9 mouse cellular contexts compared by ENCODE assay signal in genomic region chr2:84019519-84020305, GRCm38 (mm10). TPM values are rescaled to one million over a fixed set of nuclear protein-coding genes. Genes with fewer than 3 reads are reported as not detected.
DNase-seq lines count a peak whose midpoint lies in the region; ATAC-seq lines count a peak whose summit lies in the region.
"Had no signal": no experiment of that assay in that cellular context is flagged by ENCODE, and none has a peak within 500 bp of the region (broad histone marks: within the 10 kb centered on the region; RNA-seq: fewer than 3 reads in every experiment).

No protein-coding gene starts in this region.

- H3K27ac ChIP-seq in liver, embryonic 13.5 days: peak overlapping the region; percentile 56

- peak; percentile 90 to 93 for ATAC-seq in hematopoietic stem cell, adult 5-6 weeks (replicated peaks in 1 of 2; ENCODE audit: insufficient read depth in 1 of 2, low FRiP score in 2 of 2, low TSS enrichment in 1 of 2, low read depth in 1 of 2, poor library complexity in 2 of 2, severe bottlenecking in 2 of 2)
- peak; percentile 81 for ATAC-seq in liver, embryonic 13.5 days (ENCODE audit: low read depth)
- ATAC-seq in erythroblast, adult 5-6 weeks (replicated peaks; ENCODE audit: low FRiP score, poor library complexity, severe bottlenecking): no peak

- H3K27me3 ChIP-seq in liver, embryonic 13.5 days: no peaks in the 10 kb centered on the region
- H3K27me3 ChIP-seq in splenic B cell, adult 2 months (ENCODE audit: control insufficient read depth, insufficient read depth, low read length, poor library complexity, severe bottlenecking): no peaks in the 10 kb centered on the region

- no peaks in the 10 kb centered on the region for H3K36me3 ChIP-seq in liver, embryonic 13.5 days
- H3K36me3 ChIP-seq in splenic B cell, adult 2 months (ENCODE audit: control insufficient read depth, insufficient read depth, low read length, poor library complexity, severe bottlenecking): no peaks in the 10 kb centered on the region

- H3K9me3 ChIP-seq in liver, embryonic 13.5 days (replicated peaks): no peaks in the 10 kb centered on the region

- no peak overlapping the region for H3K4me3 ChIP-seq in liver, embryonic 13.5 days (replicated peaks)

- no peak overlapping the region for H3K9ac ChIP-seq in liver, embryonic 13.5 days

- no peak overlapping the region for H3K4me2 ChIP-seq in liver, embryonic 13.5 days

- intact Hi-C loops in left cerebral cortex, postnatal 25 days (cut with DNase I): no loop called here

- peak; percentile 31 for DNase-seq in adrenal gland, adult 8-10 months
- DNase-seq in adrenal gland, adult 18-20 months (ENCODE audit: low spot score in 2 of 2): no peak
- DNase-seq in liver, embryonic 13.5 days: peak; percentile 11
- peak; percentile 8 for DNase-seq in splenic B cell, adult 2 months (ENCODE audit: low read depth, low spot score)
- no peak for DNase-seq in left cerebral cortex, postnatal 25 days (ENCODE audit: low spot score in 2 of 2)
- DNase-seq in left cerebral cortex, adult 11 months (ENCODE audit: low spot score): no peak
- DNase-seq: gastrocnemius, postnatal 14 days had no signal

- 21% methylated on average over 8 of the region's 8 CpGs for WGBS in liver, embryonic 13.5 days (ENCODE audit: insufficient replicate concordance)

- peaks cover 23% of the 10 kb centered on the region for H3K4me1 ChIP-seq in liver, embryonic 13.5 days (replicated peaks)

RNA-seq across cellular contexts. Expression of gene Gm13691, which starts 29.4 kb away (rescaled TPM):
- 1 to 10 TPM; 1.4 to 2.5 (median 1.7) TPM for total RNA-seq in adrenal gland, adult 8-10 months (2022)
- 1 to 10 TPM; 1.3 to 1.4 TPM for total RNA-seq in adrenal gland, adult 18-20 months (2021)
- total RNA-seq in hematopoietic stem cell, adult 5-6 weeks (2017): not detected in 2 replicates
- not detected in 2 replicates for polyA plus RNA-seq in liver, embryonic 13.5 days (2015; fragmentation: Nextera tagmentation; extraction: Ambion mirVana)
- 1 to 10 TPM; 1.4 to 1.6 TPM for total RNA-seq in left cerebral cortex, postnatal 25 days (2021)
- not detected in 2 replicates for total RNA-seq in erythroblast, adult 5-6 weeks (2015; ENCODE audit: low replicate concordance)
- 0.14 TPM in 1 of 2 replicates, not detected in the other for total RNA-seq in erythroblast, adult 5-6 weeks (2017; ENCODE audit: low replicate concordance)

RNA-seq across cellular contexts. Expression of gene Gm13697, which starts 35.2 kb away (rescaled TPM):
- 1 to 10 TPM; 1.4 to 2.5 (median 1.7) TPM for total RNA-seq in adrenal gland, adult 8-10 months (2022)
- total RNA-seq in adrenal gland, adult 18-20 months (2021): 1 to 10 TPM; 1.3 to 1.4 TPM
- total RNA-seq in hematopoietic stem cell, adult 5-6 weeks (2017): not detected in 2 replicates
- not detected in 2 replicates for polyA plus RNA-seq in liver, embryonic 13.5 days (2015; fragmentation: Nextera tagmentation; extraction: Ambion mirVana)
- 1 to 10 TPM; 1.4 to 1.6 TPM for total RNA-seq in left cerebral cortex, postnatal 25 days (2021)
- total RNA-seq in erythroblast, adult 5-6 weeks (2015; ENCODE audit: low replicate concordance): not detected in 2 replicates
- 0.42 TPM in 1 of 2 replicates, not detected in the other for total RNA-seq in erythroblast, adult 5-6 weeks (2017; ENCODE audit: low replicate concordance)

RNA-seq across cellular contexts. Expression of gene Gm13694, which starts 41.0 kb away (rescaled TPM):
- total RNA-seq in adrenal gland, adult 8-10 months (2022): 1 to 10 TPM; 1.4 to 2.5 (median 1.7) TPM
- 1 to 10 TPM; 1.3 to 1.4 TPM for total RNA-seq in adrenal gland, adult 18-20 months (2021)
- not detected in 2 replicates for total RNA-seq in hematopoietic stem cell, adult 5-6 weeks (2017)
- polyA plus RNA-seq in liver, embryonic 13.5 days (2015; fragmentation: Nextera tagmentation; extraction: Ambion mirVana): not detected in 2 replicates
- total RNA-seq in left cerebral cortex, postnatal 25 days (2021): 1 to 10 TPM; 1.4 to 1.6 TPM
- total RNA-seq in erythroblast, adult 5-6 weeks (2015; ENCODE audit: low replicate concordance): not detected in 2 replicates
- total RNA-seq in erythroblast, adult 5-6 weeks (2017; ENCODE audit: low replicate concordance): 0.42 TPM in 1 of 2 replicates, not detected in the other

RNA-seq across cellular contexts. Expression of gene Gm13696, which starts 46.8 kb away (rescaled TPM):
- 1 to 10 TPM; 1.4 to 2.5 (median 1.7) TPM for total RNA-seq in adrenal gland, adult 8-10 months (2022)
- 1 to 10 TPM; 1.3 to 1.4 TPM for total RNA-seq in adrenal gland, adult 18-20 months (2021)
- total RNA-seq in hematopoietic stem cell, adult 5-6 weeks (2017): not detected in 2 replicates
- not detected in 2 replicates for polyA plus RNA-seq in liver, embryonic 13.5 days (2015; fragmentation: Nextera tagmentation; extraction: Ambion mirVana)
- 1 to 10 TPM; 1.4 to 1.6 TPM for total RNA-seq in left cerebral cortex, postnatal 25 days (2021)
- total RNA-seq in erythroblast, adult 5-6 weeks (2015; ENCODE audit: low replicate concordance): not detected in 2 replicates
- 0.42 TPM in 1 of 2 replicates, not detected in the other for total RNA-seq in erythroblast, adult 5-6 weeks (2017; ENCODE audit: low replicate concordance)

RNA-seq across cellular contexts. Expression of gene Gm13695, which starts 52.6 kb away (rescaled TPM):
- 1 to 10 TPM in 2 of 4 experiments, not detected in 2; 1.2 to 1.6 TPM for total RNA-seq in adrenal gland, adult 8-10 months (2022)
- total RNA-seq in adrenal gland, adult 18-20 months (2021): not detected
- total RNA-seq in hematopoietic stem cell, adult 5-6 weeks (2017): not detected in 2 replicates
- not detected in 2 replicates for polyA plus RNA-seq in liver, embryonic 13.5 days (2015; fragmentation: Nextera tagmentation; extraction: Ambion mirVana)
- 1 to 10 TPM in 1 of 2 experiments, not detected in 1; 1.4 TPM for total RNA-seq in left cerebral cortex, postnatal 25 days (2021)
- total RNA-seq in erythroblast, adult 5-6 weeks (2015; ENCODE audit: low replicate concordance): not detected in 2 replicates
- 0.42 TPM in 1 of 2 replicates, not detected in the other for total RNA-seq in erythroblast, adult 5-6 weeks (2017; ENCODE audit: low replicate concordance)

Comparison
In these comparisons a context has a peak if more than half of its experiments do, and no peak if none do; other contexts are left out.
1. DNase-seq: peak in adrenal gland, adult 8-10 months (single experiment), liver, embryonic 13.5 days (single experiment) and splenic B cell, adult 2 months (single experiment); none in adrenal gland, adult 18-20 months (0 of 2), left cerebral cortex, postnatal 25 days (0 of 2) and left cerebral cortex, adult 11 months (single experiment).